Mouse (Mus musculus) MEL (cell line): ENCODE results near the gene Bag3.

Source experiments
- CTCF ChIP-seq, 3 experiments: IDR thresholded peaks in 2 of 3; conservative IDR thresholded peaks in 1 of 3; 2 replicates each; pipeline ENCODE4 v1.5.1; 2011 to 2012; ENCODE audit warnings: low read length in 3 of 3, low read depth in 2 of 3, mild to moderate bottlenecking in 2 of 3, improper control_type of control experiment in 1 of 3, inconsistent platforms in 1 of 3, mixed read lengths in 1 of 3, moderate library complexity in 1 of 3; ENCODE audit not compliant: control insufficient read depth in 1 of 3, insufficient read depth in 1 of 3, poor library complexity in 1 of 3, severe bottlenecking in 1 of 3
- EP300 ChIP-seq, 2 experiments: IDR thresholded peaks; 2 replicates each; pipeline ENCODE4 v1.6.1; 2011; ENCODE audit warnings: improper control_type of control experiment in 2 of 2, low read length in 2 of 2, low read depth in 1 of 2, mild to moderate bottlenecking in 1 of 2
- HCFC1 ChIP-seq: IDR thresholded peaks from 2 replicates; pipeline ENCODE4 v1.6.1; 2012; ENCODE audit warnings: low read depth, mild to moderate bottlenecking, inconsistent platforms, low read length, improper control_type of control experiment, moderate library complexity
- POLR2A ChIP-seq, 2 experiments: IDR thresholded peaks; 2 replicates each; pipeline ENCODE4 v1.6.1; 2011 to 2012; ENCODE audit warnings: low read length in 2 of 2, mild to moderate bottlenecking in 2 of 2, control low read depth in 1 of 2, improper control_type of control experiment in 1 of 2, low read depth in 1 of 2, moderate library complexity in 1 of 2; ENCODE audit not compliant: control insufficient read depth in 1 of 2, insufficient read depth in 1 of 2, poor library complexity in 1 of 2
- POLR2AphosphoS2 ChIP-seq: IDR thresholded peaks from 2 replicates; pipeline ENCODE4 v1.6.1; 2011; ENCODE audit warnings: low read length, improper control_type of control experiment
- USF1 ChIP-seq: IDR thresholded peaks from 2 replicates; pipeline ENCODE4 v1.6.1; 2014; ENCODE audit warnings: low read depth, mild to moderate bottlenecking, inconsistent platforms, low read length, improper control_type of control experiment, moderate library complexity

GRCm38 (mm10) chr7:128528596-128528995 lies 5.2 kb downstream of the Bag3 start:
- TF ChIP-seq POLR2AphosphoS2: no peak
- TF ChIP-seq EP300 (IDR thresholded peaks at IDR 0.05; ENCODE audit: low read depth in 1 of 2, low read length in 2 of 2): no peak
- TF ChIP-seq CTCF (IDR thresholded peaks at IDR 0.05 in 2 of 3, conservative IDR thresholded peaks at IDR 0.05 in 1 of 3; ENCODE audit: control insufficient read depth in 1 of 3, insufficient read depth in 1 of 3, low read depth in 2 of 3, low read length in 3 of 3, poor library complexity in 1 of 3, severe bottlenecking in 1 of 3): no peak
- no peak for TF ChIP-seq POLR2A (IDR thresholded peaks at IDR 0.05; ENCODE audit: control insufficient read depth in 1 of 2, insufficient read depth in 1 of 2, low read depth in 1 of 2, low read length in 2 of 2, poor library complexity in 1 of 2)
- no peak for TF ChIP-seq USF1
- TF ChIP-seq HCFC1: no peak
